Mouse (Mus musculus): ENCODE results near the gene Rfxap.

DNA sequence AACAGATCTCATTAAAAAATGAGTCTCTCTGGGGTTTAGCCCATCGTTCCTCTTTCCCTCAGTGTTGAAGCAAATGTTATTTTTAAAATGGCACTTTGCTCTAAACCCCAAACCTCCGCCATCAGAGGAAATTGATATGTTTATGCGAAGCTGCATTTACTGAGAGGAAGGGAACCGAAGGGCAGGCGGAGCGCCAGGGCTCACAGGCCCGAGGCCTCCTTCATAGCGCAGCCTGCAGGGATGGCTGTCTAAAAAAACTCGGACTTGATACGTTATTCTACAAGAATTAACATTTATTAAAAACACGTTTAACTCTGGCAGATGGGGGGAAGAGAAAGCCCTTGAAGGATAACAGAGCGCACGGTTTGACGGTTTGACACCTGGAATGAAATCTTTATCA, 41.6 kb downstream of the Rfxap start:
- TF ChIP-seq CTCF (conservative IDR thresholded peaks at IDR 0.05; ENCODE audit: insufficient read depth, insufficient read length, low read depth, low read length) (no peak), POLR2A (IDR thresholded peaks at IDR 0.05; ENCODE audit: low read depth, low read length) (no peak)

Data from kidney, adult 2 months (tissue).